13 mouse cellular contexts compared by ENCODE assay signal in genomic region chr12:111500725-111501124, GRCm38 (mm10). TPM values are rescaled to one million over a fixed set of nuclear protein-coding genes. Genes with fewer than 3 reads are reported as not detected.
DNase-seq lines count a peak whose midpoint lies in the region; ATAC-seq and TF ChIP-seq lines count a peak whose summit lies in the region.
"Had no signal": no experiment of that assay in that cellular context is flagged by ENCODE, and none has a peak within 500 bp of the region (broad histone marks: within the 10 kb centered on the region; RNA-seq: fewer than 3 reads in every experiment).

No protein-coding gene starts in this region.

- peaks cover 19% of the 10 kb centered on the region for H3K27me3 ChIP-seq in E14TG2a.4 (ENCODE audit: insufficient read depth, low read length)
- peaks cover 8% of the 10 kb centered on the region; the same call in 1 of the 2 replicates for H3K27me3 ChIP-seq in forebrain, embryonic 12.5 days
- no peaks in the 10 kb centered on the region for H3K27me3 ChIP-seq in midbrain, embryonic 11.5 days (ENCODE audit: control insufficient read depth, insufficient read depth, low read length)
- H3K27me3 ChIP-seq: embryonic facial prominence, embryonic 12.5 days had no signal

- peak overlapping the region; percentile 38; the same call in 1 of the 2 replicates for H3K27ac ChIP-seq in forebrain, embryonic 12.5 days
- H3K27ac ChIP-seq in midbrain, embryonic 11.5 days (ENCODE audit: low read depth, low read length) = peak overlapping the region; percentile 63
- H3K27ac ChIP-seq: embryonic facial prominence, embryonic 12.5 days; liver, embryonic 15.5 days had no signal

- TF ChIP-seq CTCF in E14TG2a.4 (conservative IDR thresholded peaks at IDR 0.05; ENCODE audit: low read length) = no peak

- 13% methylated on average over 5 of the region's 5 CpGs for WGBS in forebrain, embryonic 12.5 days
- 17% methylated on average over 5 of the region's 5 CpGs for WGBS in midbrain, embryonic 11.5 days

- peak overlapping the region; percentile 35 for H3K4me2 ChIP-seq in forebrain, embryonic 12.5 days
- peak overlapping the region; percentile 39 for H3K4me2 ChIP-seq in midbrain, embryonic 11.5 days
- H3K4me2 ChIP-seq: embryonic facial prominence, embryonic 12.5 days; liver, embryonic 15.5 days had no signal

- H3K4me1 ChIP-seq in E14TG2a.4 (replicated peaks; ENCODE audit: low read depth, low read length) = peaks cover 59% of the 10 kb centered on the region
- peaks cover 27% of the 10 kb centered on the region for H3K4me1 ChIP-seq in forebrain, embryonic 12.5 days
- peaks cover 14% of the 10 kb centered on the region for H3K4me1 ChIP-seq in midbrain, embryonic 11.5 days (ENCODE audit: control insufficient read depth, insufficient read depth, low read length)

- peak; percentile 47 for DNase-seq in Muller cell, postnatal 12 days (ENCODE audit: inconsistent ontology term)
- peak; percentile 95 for DNase-seq in midbrain, embryonic 11.5 days (ENCODE audit: low spot score, missing footprints)
- DNase-seq in gastrocnemius, postnatal 36 days = no peak
- no peak for DNase-seq in right cerebral cortex, adult 2 months (ENCODE audit: low spot score in 2 of 2)
- DNase-seq in adipocyte (ENCODE audit: low spot score) = no peak
- no peak for DNase-seq in layer of hippocampus, postnatal 10 days (ENCODE audit: low spot score in 2 of 2)
- DNase-seq: gastrocnemius, postnatal 25 days had no signal

- intact Hi-C loops in gastrocnemius, postnatal 36 days (cut with DNase I) = loop anchor here (5.0 kb wide), 1 partner anchor 38 kb away; no protein-coding TSS in a partner anchor

- H3K36me3 ChIP-seq in E14TG2a.4 (ENCODE audit: insufficient read depth, low read length) = no peaks in the 10 kb centered on the region
- H3K36me3 ChIP-seq in forebrain, embryonic 12.5 days (replicated peaks) = no peaks in the 10 kb centered on the region
- H3K36me3 ChIP-seq in midbrain, embryonic 11.5 days (ENCODE audit: control insufficient read depth, insufficient read depth, low read length) = no peaks in the 10 kb centered on the region
- H3K36me3 ChIP-seq: embryonic facial prominence, embryonic 12.5 days; liver, embryonic 15.5 days had no signal

- peak overlapping the region; percentile 41; the same call in 1 of the 2 replicates for H3K4me3 ChIP-seq in E14TG2a.4 (replicated peaks; ENCODE audit: low read length)
- peak overlapping the region; percentile 9; the same call in 1 of the 2 replicates for H3K4me3 ChIP-seq in forebrain, embryonic 12.5 days (replicated peaks)
- 0 out of 2 replicates have a peak overlapping the region, but pooled peaks have one; percentile 13 for H3K4me3 ChIP-seq in midbrain, embryonic 11.5 days (ENCODE audit: low read depth, low read length)
- H3K4me3 ChIP-seq: embryonic facial prominence, embryonic 12.5 days; liver, embryonic 15.5 days had no signal

- no peak overlapping the region for H3K9ac ChIP-seq in forebrain, embryonic 12.5 days
- H3K9ac ChIP-seq in midbrain, embryonic 11.5 days (ENCODE audit: low read length) = peak overlapping the region; percentile 30; the same call in 1 of the 2 replicates
- H3K9ac ChIP-seq: embryonic facial prominence, embryonic 12.5 days; liver, embryonic 15.5 days had no signal

- ATAC-seq in forebrain, embryonic 12.5 days (ENCODE audit: low FRiP score) = peak; percentile 85
- ATAC-seq in midbrain, embryonic 11.5 days (ENCODE audit: low FRiP score) = peak; percentile 92

- H3K9me3 ChIP-seq in E14TG2a.4 (ENCODE audit: low read length) = peaks cover 6% of the 10 kb centered on the region
- 0 out of 2 replicates have a peak, but pooled peaks cover 3% of the 10 kb centered on the region for H3K9me3 ChIP-seq in forebrain, embryonic 12.5 days
- no peaks in the 10 kb centered on the region for H3K9me3 ChIP-seq in midbrain, embryonic 11.5 days (ENCODE audit: control insufficient read depth, low read length)
- H3K9me3 ChIP-seq: embryonic facial prominence, embryonic 12.5 days; liver, embryonic 15.5 days had no signal

RNA-seq across cellular contexts. Expression of gene Gm266, which starts 15.1 kb away (rescaled TPM):
- 2.5 and 3.5 TPM in 2 replicates for polyA plus RNA-seq in forebrain, embryonic 12.5 days (2016; fragmentation: Nextera tagmentation; extraction: Ambion mirVana)
- polyA plus RNA-seq in midbrain, embryonic 11.5 days (2014; fragmentation: Nextera tagmentation; extraction: Ambion mirVana) = 4.2 and 6.0 TPM in 2 replicates
- under 1 TPM; 0.69 to 0.84 TPM for total RNA-seq in gastrocnemius, postnatal 36 days (2021)
- 1 to 10 TPM; 6.8 to 7.5 TPM for total RNA-seq in layer of hippocampus, postnatal 10 days (2021)
- total RNA-seq: megakaryocyte-erythroid progenitor cell, adult 5-6 weeks; MEL had no signal

RNA-seq across cellular contexts. Expression of gene Eif5, which starts 37.1 kb away (rescaled TPM):
- 734 and 738 TPM in 2 replicates for polyA plus RNA-seq in forebrain, embryonic 12.5 days (2016; fragmentation: Nextera tagmentation; extraction: Ambion mirVana)
- 726 and 782 TPM in 2 replicates for polyA plus RNA-seq in midbrain, embryonic 11.5 days (2014; fragmentation: Nextera tagmentation; extraction: Ambion mirVana)
- 100 to 1,000 TPM; 123 to 146 TPM for total RNA-seq in gastrocnemius, postnatal 36 days (2021)
- 100 to 1,000 TPM; 260 to 272 TPM for total RNA-seq in layer of hippocampus, postnatal 10 days (2021)

RNA-seq across cellular contexts. Expression of gene Tnfaip2, which starts 58.5 kb away (rescaled TPM):
- 1.5 and 2.2 TPM in 2 replicates for polyA plus RNA-seq in forebrain, embryonic 12.5 days (2016; fragmentation: Nextera tagmentation; extraction: Ambion mirVana)
- 1.1 and 2.3 TPM in 2 replicates for polyA plus RNA-seq in midbrain, embryonic 11.5 days (2014; fragmentation: Nextera tagmentation; extraction: Ambion mirVana)
- 10 to 100 TPM; 22.0 to 22.6 TPM for total RNA-seq in gastrocnemius, postnatal 36 days (2021)
- under 1 TPM; 0.62 to 0.71 TPM for total RNA-seq in layer of hippocampus, postnatal 10 days (2021)

Comparison
In these comparisons a context has a peak if more than half of its experiments do, and no peak if none do; other contexts are left out.
1. DNase-seq: peak in Muller cell, postnatal 12 days (single experiment) and midbrain, embryonic 11.5 days (single experiment); none in gastrocnemius, postnatal 36 days (0 of 2), right cerebral cortex, adult 2 months (0 of 2), adipocyte (single experiment) and layer of hippocampus, postnatal 10 days (0 of 2).
2. RNA of gene Gm266, which starts 15.1 kb away (total RNA-seq): 6.8 to 7.5 TPM in layer of hippocampus, postnatal 10 days; 0.69 to 0.84 TPM in gastrocnemius, postnatal 36 days; every median in the first group is over 4 times any median in the second.
3. RNA of gene Tnfaip2, which starts 58.5 kb away (total RNA-seq): 22.0 to 22.6 TPM in gastrocnemius, postnatal 36 days; 0.62 to 0.71 TPM in layer of hippocampus, postnatal 10 days; every median in the first group is over 10 times any median in the second.
4. Peak in every context shown above with its lines, with median percentiles within 50 percentile points of each other: H3K4me3 ChIP-seq.